10 mouse cellular contexts compared by ENCODE assay signal in genomic region chr14:8621164-8621563, GRCm38 (mm10). TPM values are rescaled to one million over a fixed set of nuclear protein-coding genes. Genes with fewer than 3 reads are reported as not detected.
DNase-seq lines count a peak whose midpoint lies in the region.
"Had no signal": no experiment of that assay in that cellular context is flagged by ENCODE, and none has a peak within 500 bp of the region (broad histone marks: within the 10 kb centered on the region; RNA-seq: fewer than 3 reads in every experiment).

No protein-coding gene starts in this region.

- peak; percentile 11 for DNase-seq in embryo, embryonic 9.5 days (ENCODE audit: extremely low spot score)
- DNase-seq in embryo, embryonic 11 days = no peak
- peak; percentile 2 to 7 for DNase-seq in kidney, postnatal 36 days
- no peak for DNase-seq in kidney, adult 18-20 months
- DNase-seq in ES-CJ7 (ENCODE audit: low read depth, low spot score) = peak; percentile 66
- DNase-seq in heart, postnatal 10 days = peak; percentile 29 to 51
- DNase-seq in frontal cortex, postnatal 36 days (ENCODE audit: low spot score in 2 of 2) = no peak
- DNase-seq in urinary bladder, postnatal 10 days (ENCODE audit: low spot score) = no peak
- DNase-seq: cerebellum, adult 11 months; kidney, adult 11 months had no signal

- intact Hi-C loops in heart, postnatal 10 days (cut with DNase I) = loop anchor here (5.0 kb wide), 1 partner anchor 311 kb away; no protein-coding TSS in a partner anchor

RNA-seq across cellular contexts. Expression of gene 4930452B06Rik, which starts 44.9 kb away (rescaled TPM):
- 1 to 10 TPM; 7.9 to 8.1 TPM for total RNA-seq in heart, postnatal 10 days (2021)

Comparison
In these comparisons a context has a peak if more than half of its experiments do, and no peak if none do; other contexts are left out.
1. DNase-seq: peak in embryo, embryonic 9.5 days (single experiment), kidney, postnatal 36 days (2 of 2), ES-CJ7 (single experiment) and heart, postnatal 10 days (2 of 2); none in embryo, embryonic 11 days (single experiment), kidney, adult 18-20 months (single experiment), frontal cortex, postnatal 36 days (0 of 2) and urinary bladder, postnatal 10 days (single experiment).